Mouse (Mus musculus) CH12.LX (cell line): Measurements from ENCODE around the gene Aip. TPM values are rescaled to one million over a fixed set of nuclear protein-coding genes. Genes with fewer than 3 reads are reported as not detected.

Experiments used
- DNase-seq: peaks from one replicate; pipeline ENCODE4 v3.0.0-alpha.2; 2013; ENCODE audit errors: extremely low read depth
- H3K27ac ChIP-seq: 2 replicates; pipeline ENCODE4 v1.5.1; 2012; ENCODE audit warnings: low read depth, mild to moderate bottlenecking, control low read depth, moderate library complexity; ENCODE audit not compliant: insufficient read depth
- H3K27me3 ChIP-seq: replicated peaks from 2 replicates; pipeline ENCODE3; 2012; ENCODE audit warnings: inconsistent platforms
- H3K36me3 ChIP-seq, 2 experiments: replicated peaks in 1 of 2; 2 replicates each; pipeline versions ENCODE3 to v1.6.1; 2012; ENCODE audit warnings: inconsistent platforms in 1 of 2, low read length in 1 of 2, mild to moderate bottlenecking in 1 of 2, mixed read lengths in 1 of 2, moderate library complexity in 1 of 2; ENCODE audit not compliant: control insufficient read depth in 1 of 2, insufficient read depth in 1 of 2
- H3K4me1 ChIP-seq, 2 experiments: 2 replicates each; pipeline ENCODE4 v1.6.1; 2012; ENCODE audit warnings: inconsistent platforms in 1 of 2, moderate library complexity in 1 of 2; ENCODE audit not compliant: insufficient read depth in 2 of 2, control insufficient read depth in 1 of 2
- H3K4me2 ChIP-seq: 2 replicates; pipeline ENCODE4 v1.6.1; 2012; ENCODE audit warnings: low read depth, mild to moderate bottlenecking, control low read depth; ENCODE audit not compliant: poor library complexity, insufficient read depth, severe bottlenecking
- H3K4me3 ChIP-seq, 3 experiments: fragments of 150-350 bp in 1 of 3; sonication (generic) in 1 of 3; replicated peaks in 1 of 3; 2 replicates each; pipeline versions ENCODE3 to v1.5.1; 2011 to 2012; ENCODE audit warnings: low read depth in 2 of 3, low read length in 2 of 3, mild to moderate bottlenecking in 2 of 3, moderate library complexity in 2 of 3, control low read depth in 1 of 3, improper control_type of control experiment in 1 of 3, inconsistent platforms in 1 of 3, mixed read lengths in 1 of 3; ENCODE audit not compliant: poor library complexity in 1 of 3
- H3K79me2 ChIP-seq: replicated peaks from 2 replicates; pipeline ENCODE4 v1.6.1; 2012; ENCODE audit warnings: mild to moderate bottlenecking, moderate library complexity; ENCODE audit not compliant: control insufficient read depth, poor library complexity, insufficient read depth, severe bottlenecking; ENCODE audit errors: extremely low read depth
- H3K9ac ChIP-seq: 2 replicates; pipeline ENCODE4 v1.6.1; 2012; ENCODE audit warnings: low read depth, mild to moderate bottlenecking, control low read depth, moderate library complexity; ENCODE audit not compliant: insufficient read depth
- H3K9me3 ChIP-seq: replicated peaks from 2 replicates; pipeline ENCODE3; 2012; ENCODE audit warnings: low read length, inconsistent platforms, mixed read lengths
- CHD1 ChIP-seq: IDR thresholded peaks from 2 replicates; pipeline ENCODE4 v1.6.1; 2012; ENCODE audit warnings: low read depth, low read length, improper control_type of control experiment, inconsistent platforms
- CTCF ChIP-seq, 2 experiments: IDR thresholded peaks in 1 of 2; conservative IDR thresholded peaks in 1 of 2; 2 replicates each; pipeline ENCODE4 v1.5.1; 2011 to 2012; ENCODE audit warnings: low read depth in 2 of 2, low read length in 2 of 2, improper control_type of control experiment in 1 of 2, inconsistent platforms in 1 of 2, mild to moderate bottlenecking in 1 of 2, moderate library complexity in 1 of 2
- E2F4 ChIP-seq: IDR thresholded peaks from 2 replicates; pipeline ENCODE4 v1.6.1; 2011; ENCODE audit warnings: low read depth, low read length, improper control_type of control experiment; ENCODE audit not compliant: insufficient replicate concordance
- ELF1 ChIP-seq: IDR thresholded peaks from 2 replicates; pipeline ENCODE4 v1.6.1; 2014; ENCODE audit warnings: low read depth, mild to moderate bottlenecking, inconsistent platforms, low read length, improper control_type of control experiment
- ETS1 ChIP-seq: conservative IDR thresholded peaks from 2 replicates; pipeline ENCODE4 v1.6.1; 2012; ENCODE audit warnings: low read depth, mild to moderate bottlenecking, inconsistent platforms, low read length, improper control_type of control experiment, moderate library complexity
- HCFC1 ChIP-seq: IDR thresholded peaks from 2 replicates; pipeline ENCODE4 v1.6.1; 2012; ENCODE audit warnings: low read depth, mild to moderate bottlenecking, inconsistent platforms, low read length, improper control_type of control experiment
- JUN ChIP-seq: IDR thresholded peaks from 2 replicates; pipeline ENCODE4 v1.6.1; 2011; ENCODE audit warnings: low read depth, mild to moderate bottlenecking, low read length, improper control_type of control experiment, moderate library complexity; ENCODE audit not compliant: insufficient read depth
- MAFK ChIP-seq: IDR thresholded peaks from 2 replicates; pipeline ENCODE4 v1.6.1; 2011; ENCODE audit warnings: low read length, improper control_type of control experiment; ENCODE audit not compliant: insufficient replicate concordance
- MYC ChIP-seq: IDR thresholded peaks from 2 replicates; pipeline ENCODE4 v1.6.1; 2011; ENCODE audit warnings: low read depth, mild to moderate bottlenecking, improper control_type of control experiment, low read length
- NELFE ChIP-seq: IDR thresholded peaks from 2 replicates; pipeline ENCODE4 v1.6.1; 2011; ENCODE audit warnings: low read depth, low read length, improper control_type of control experiment
- NRF1 ChIP-seq: IDR thresholded peaks from 2 replicates; pipeline ENCODE4 v1.6.1; 2014; ENCODE audit warnings: low read depth, mild to moderate bottlenecking, inconsistent platforms, low read length, improper control_type of control experiment, moderate library complexity
- PAX5 ChIP-seq: IDR thresholded peaks from 2 replicates; pipeline ENCODE4 v1.6.1; 2012; ENCODE audit warnings: low read length, inconsistent platforms, mixed read lengths
- POLR2AphosphoS2 ChIP-seq: IDR thresholded peaks from 2 replicates; pipeline ENCODE4 v1.6.1; 2011; ENCODE audit warnings: low read depth, low read length, improper control_type of control experiment
- RCOR1 ChIP-seq: conservative IDR thresholded peaks from 2 replicates; pipeline ENCODE4 v1.6.1; 2012; ENCODE audit warnings: low read depth, mild to moderate bottlenecking, inconsistent platforms, low read length, improper control_type of control experiment
- UBTF ChIP-seq: IDR thresholded peaks from 2 replicates; pipeline ENCODE4 v1.6.1; 2012; ENCODE audit warnings: low read depth, mild to moderate bottlenecking, inconsistent platforms, low read length, improper control_type of control experiment, moderate library complexity
- USF2 ChIP-seq: conservative IDR thresholded peaks from 2 replicates; pipeline ENCODE4 v1.6.1; 2011; ENCODE audit warnings: low read depth, low read length, improper control_type of control experiment
- ZC3H11A ChIP-seq: IDR thresholded peaks from 2 replicates; pipeline ENCODE4 v1.6.1; 2012; ENCODE audit warnings: low read depth, mild to moderate bottlenecking, inconsistent platforms, low read length, improper control_type of control experiment
- ZKSCAN1 ChIP-seq: IDR thresholded peaks from 2 replicates; pipeline ENCODE4 v1.6.1; 2012; ENCODE audit warnings: low read depth, inconsistent platforms, low read length, improper control_type of control experiment, borderline replicate concordance
- ZMIZ1 ChIP-seq: IDR thresholded peaks from 2 replicates; pipeline ENCODE4 v1.6.1; 2012; ENCODE audit warnings: low read depth, mild to moderate bottlenecking, inconsistent platforms, low read length, improper control_type of control experiment
- ZNF384 ChIP-seq: IDR thresholded peaks from 2 replicates; pipeline ENCODE4 v1.6.1; 2012; ENCODE audit warnings: low read depth, low read length, improper control_type of control experiment, inconsistent platforms
- dilution Hi-C: fragments of 300-500 bp; cut with MboI; formaldehyde crosslinking; loops from 2 replicates; pipeline ENCODE4 v1.14.3; 2020; ENCODE audit warnings: low sequenced_read_pairs; ENCODE audit not compliant: extremely low pct_unique_long_range_greater_than_20kb, extremely low pct_ligation_motif_present
- in situ Hi-C: fragments of 300-500 bp; cut with MboI; formaldehyde crosslinking; loops from 3 replicates; pipeline ENCODE4 v1.14.3; 2019; ENCODE audit warnings: low sequenced_read_pairs, low pct_ligation_motif_present, low pct_unique_long_range_greater_than_20kb, mixed read lengths
- polyA plus RNA-seq: library from polyadenylated mRNA; unstranded; fragments of >175 nt; gene quantifications from 2 replicates; pipeline ENCODE4 v1.2.1, GENCODE M21; 2012; ENCODE audit warnings: low read depth; ENCODE audit not compliant: insufficient read length
- total RNA-seq, 2 experiments: library from RNA; depleted of rRNA; stranded (reverse); fragments of 300-350 nt in 1 of 2; fragments of >200 nt in 1 of 2; gene quantifications; 2 replicates each; pipeline ENCODE4 v1.2.3; 2012 to 2014

Gene Aip
- total and polyA plus RNA-seq, 3 experiments: 11.7 to 64.8 (median 39.7) TPM

DNA sequence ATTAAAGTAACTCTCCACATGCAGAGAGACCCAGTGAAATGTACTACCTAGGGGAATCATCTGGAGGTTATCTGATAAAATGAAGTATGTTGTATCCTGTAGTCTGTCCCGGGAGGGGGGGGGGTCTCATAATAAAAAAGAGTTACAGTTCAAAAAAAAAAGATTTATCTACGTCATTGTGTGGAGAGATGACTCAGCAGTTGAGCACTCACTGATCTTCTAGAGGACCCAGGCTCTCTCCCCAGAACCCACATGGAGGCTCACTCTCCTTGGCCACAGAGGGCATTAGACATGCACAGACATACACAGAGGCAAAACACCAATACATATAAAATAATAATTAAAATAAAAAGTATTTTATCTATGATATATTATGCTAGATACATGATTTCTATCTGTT, 34.3 kb downstream of the Aip start:
- H3K36me3 ChIP-seq: no peaks in the 10 kb centered on the region
- peaks cover 21% of the 10 kb centered on the region for H3K27me3 ChIP-seq
- dilution Hi-C loops: no loop called here
- no peaks in the 10 kb centered on the region for H3K9me3 ChIP-seq
- peaks cover 0 to 7% of the 10 kb centered on the region in 2 experiments; a peak in 2 of 4 replicates for H3K4me1 ChIP-seq
- no peak for TF ChIP-seq JUN
- no peak for TF ChIP-seq USF2
- TF ChIP-seq MAFK: peak; percentile 50; the same call in 1 of the 2 replicates
- TF ChIP-seq ZC3H11A: no peak
- TF ChIP-seq ZNF384: peak; percentile 47; the same call in 1 of the 2 replicates
- TF ChIP-seq, all 38 proteins: peak for 2
- Histone ChIP-seq H3K4me2 (no peak overlapping the region), H3K27ac (no peak overlapping the region), H3K4me3 (no peak overlapping the region), H3K9ac (no peak overlapping the region), H3K79me2 (no peaks in the 10 kb centered on the region)
- no peak for DNase-seq
- in situ Hi-C loops: no loop called here

DNA sequence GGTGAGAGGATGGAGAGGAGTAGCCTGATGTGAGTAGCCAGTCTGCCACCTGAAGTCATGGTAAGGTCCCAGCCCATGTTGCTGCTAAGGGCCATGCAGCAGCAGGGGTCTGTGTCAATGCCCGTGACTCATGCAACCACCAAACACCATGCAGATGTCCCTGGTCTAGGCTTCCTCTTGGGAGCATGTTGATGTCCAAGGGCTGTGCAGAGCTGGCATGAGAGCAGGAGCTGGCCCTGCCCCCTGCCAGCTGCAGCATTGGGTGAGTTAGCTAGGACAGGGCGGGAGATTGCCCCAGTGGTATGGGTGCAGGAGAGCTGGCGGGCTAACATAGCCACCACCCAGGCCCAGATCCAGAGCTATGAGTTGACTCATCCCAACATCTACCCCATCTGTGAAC, 35.2 kb downstream of the Aip start:
- TF ChIP-seq MYC (no peak), RCOR1 (no peak), CTCF (conservative IDR thresholded peaks at IDR 0.05 in 1 of 2, IDR thresholded peaks at IDR 0.05 in 1 of 2; ENCODE audit: low read depth in 2 of 2, low read length in 2 of 2) (no peak), ZKSCAN1 (no peak), PAX5 (no peak), POLR2AphosphoS2 (no peak), MAFK (no peak), UBTF (no peak), ETS1 (no peak), ELF1 (no peak), NRF1 (no peak), CHD1 (no peak), HCFC1 (no peak), E2F4 (no peak), NELFE (no peak), USF2 (no peak), ZMIZ1 (no peak)

More for the DNA sequence above, 35.2 kb downstream of the Aip start:
- dilution Hi-C loops (no loop called here), in situ Hi-C loops (no loop called here)
- DNase-seq: no peak
- H3K79me2 ChIP-seq: no peaks in the 10 kb centered on the region
- no peaks in the 10 kb centered on the region for H3K36me3 ChIP-seq
- H3K9ac ChIP-seq: no peak overlapping the region
- H3K4me2 ChIP-seq: no peak overlapping the region
- H3K4me1 ChIP-seq: no peaks in the 10 kb centered on the region
- H3K4me3 ChIP-seq: no peak overlapping the region
- no peaks in the 10 kb centered on the region for H3K9me3 ChIP-seq
- no peak overlapping the region for H3K27ac ChIP-seq
- H3K27me3 ChIP-seq: peaks cover 29% of the 10 kb centered on the region
